Mouse (Mus musculus) kidney, adult 11 months (tissue): ENCODE measurements at regions not wholly inside any gene's neighbourhood (a gene's known extent, or its start where the extent isn't known, plus 50 kb on each side); places are given as distances from the start of the nearest gene placed in this dataset.
"Not testable (repeated sequence)": the region's sequence is repeated elsewhere in the genome, so short reads cannot be mapped to it uniquely, and the experiment has no call there.

Source experiments
- DNase-seq: peaks from one replicate; pipeline ENCODE4 v3.0.0; 2022

DNA sequence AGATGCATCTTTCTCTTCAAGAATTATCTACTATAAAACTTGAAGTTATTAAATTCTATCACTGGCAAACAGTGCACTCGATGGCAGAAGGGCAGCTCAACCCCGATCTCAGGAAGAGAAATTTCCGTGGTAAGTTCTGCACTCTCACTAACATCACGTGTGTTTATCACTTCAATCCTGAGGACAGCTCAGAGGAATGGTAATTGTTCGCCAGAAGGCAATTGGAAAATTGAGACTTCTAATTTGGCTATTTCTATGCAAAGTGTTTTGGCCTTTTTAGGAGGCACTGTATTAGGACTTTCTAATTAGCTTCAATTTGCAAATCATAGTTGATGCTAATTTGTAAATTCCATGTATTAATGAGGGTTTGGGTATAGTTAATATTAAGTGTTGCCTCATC is 977.3 kb downstream of the Defb40 start:
- DNase-seq = no peak

GRCm38 (mm10) chr8:17984779-17985178 is 993.3 kb downstream of the Defb40 start:
- no peak for DNase-seq

DNA sequence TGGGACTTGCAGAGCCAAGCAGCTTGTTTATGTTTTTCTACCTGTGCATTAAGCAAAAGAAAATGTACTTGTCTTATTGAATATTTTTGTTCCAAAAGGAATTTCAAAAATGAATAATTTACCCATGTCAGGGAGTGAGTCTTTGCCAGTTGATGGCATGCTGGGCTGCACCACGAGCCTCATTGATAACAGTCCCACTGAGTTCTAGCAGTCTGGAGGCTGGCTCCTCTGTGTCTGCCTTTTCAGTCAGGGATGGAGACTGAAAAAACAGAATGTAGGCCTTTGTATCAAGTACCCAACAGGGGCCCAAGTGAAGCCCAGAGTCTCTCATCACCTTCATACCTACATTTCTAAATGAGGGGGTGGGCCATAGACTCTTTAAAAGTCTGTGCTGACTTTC is 1029.2 kb downstream of the Defb40 start:
- no peak for DNase-seq

DNA sequence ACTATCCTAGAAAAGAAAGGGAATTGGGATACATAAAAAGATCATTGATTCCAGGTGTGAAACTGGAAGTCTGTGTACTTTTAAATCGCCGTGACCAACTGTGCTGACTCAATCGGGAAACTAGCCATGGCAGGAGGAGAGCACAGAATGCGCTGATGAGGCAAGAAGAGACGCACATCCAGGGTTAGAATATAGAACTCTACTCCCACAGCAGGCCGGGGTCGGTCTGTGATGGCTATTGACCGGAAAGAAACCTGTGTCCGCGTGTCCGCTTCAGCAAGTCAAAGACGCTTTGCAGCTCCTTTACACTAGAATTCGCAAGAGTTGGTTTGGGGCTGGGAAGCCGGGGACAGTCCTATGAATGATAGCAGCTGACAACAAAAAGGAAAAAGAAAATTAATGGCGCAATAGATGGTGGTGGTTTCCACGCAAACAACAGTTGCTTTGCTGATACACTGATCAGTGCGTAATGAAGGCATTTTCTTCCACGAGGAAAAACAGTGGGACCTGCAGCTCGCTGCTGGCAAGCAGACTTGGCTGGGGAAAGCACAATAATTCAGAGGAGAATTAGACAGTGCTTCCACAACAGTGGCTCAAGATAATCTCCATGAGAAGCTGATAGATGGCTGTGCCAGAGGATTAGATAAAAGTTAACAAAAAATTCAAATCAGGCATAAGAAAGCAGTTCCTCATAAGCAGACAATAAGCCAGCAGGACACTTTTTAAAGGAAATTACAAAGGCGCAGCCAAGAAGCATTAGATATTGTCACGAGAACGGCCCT is 1029.8 kb downstream of the Defb40 start:
- no peak for DNase-seq

GRCm38 (mm10) chr8:17934696-17935095 is 1043.4 kb downstream of the Defb40 start:
- no peak for DNase-seq

GRCm38 (mm10) chr8:17909316-17909715 is 1068.7 kb downstream of the Defb40 start:
- no peak for DNase-seq

DNA sequence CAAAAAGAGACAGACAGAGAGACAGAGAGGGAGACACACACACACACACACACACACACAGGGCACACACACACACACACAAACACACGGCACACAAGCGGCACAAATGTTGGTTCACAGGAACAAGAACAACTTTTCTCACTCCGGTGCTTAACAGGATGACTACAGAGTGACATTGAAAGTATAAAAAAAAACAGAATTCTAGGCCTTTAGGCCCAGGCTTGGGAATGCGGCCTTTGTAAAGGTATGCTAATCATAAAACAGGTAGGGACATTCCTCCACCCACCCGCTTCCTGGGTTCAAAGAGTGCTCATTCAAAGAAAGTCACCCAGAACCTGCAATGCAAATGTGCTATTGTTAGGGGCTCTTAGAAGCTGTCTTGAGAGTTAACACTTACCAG is 1089.5 kb downstream of the Defb40 start:
- DNase-seq = not testable (repeated sequence)

DNA sequence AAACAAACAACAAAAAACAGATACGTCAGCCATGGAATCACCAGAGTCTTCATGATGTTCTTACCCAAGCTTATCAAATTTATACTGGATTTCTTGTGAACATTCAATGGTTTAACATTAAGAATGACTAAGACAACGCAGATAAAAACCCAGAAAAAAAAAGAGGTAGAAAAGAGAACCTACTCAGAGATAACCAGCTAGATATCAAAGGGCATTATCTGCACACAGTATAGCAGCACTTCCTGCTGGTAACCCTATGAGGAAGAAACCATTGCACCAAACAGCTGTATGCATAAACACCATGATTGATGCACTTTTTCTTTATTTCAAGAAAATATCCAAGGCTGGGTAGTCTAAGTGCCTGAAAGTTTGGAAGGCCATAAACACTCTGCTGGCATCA is 1114.7 kb downstream of the Defb40 start:
- no peak for DNase-seq
